Mouse (Mus musculus) liver, embryonic 14.5 days (tissue): Measurements from ENCODE around the gene Hist1h2bk. TPM values are rescaled to one million over a fixed set of nuclear protein-coding genes. Genes with fewer than 3 reads are reported as not detected.
A peak's percentile ranks its signal among the peaks of the same experiment; 100 is the strongest.

Experiments
- ATAC-seq: fragments of 200-750 bp; cut with Nextera tagmentation; 2 replicates; pipeline ENCODE4 v1.8.0; 2017; ENCODE audit warnings: moderate number of reproducible peaks, mild to moderate bottlenecking, moderate library complexity; ENCODE audit not compliant: insufficient read depth
- DNase-seq, 3 experiments: peaks; one replicate each; pipeline ENCODE4 v3.0.0-alpha.2; 2012 to 2013; ENCODE audit warnings: low read depth in 3 of 3, low spot score in 3 of 3
- H3K27ac ChIP-seq: fragments of 300-500 bp; sonication (generic); 2 replicates; pipeline ENCODE4 v1.5.1; 2014; ENCODE audit warnings: moderate library complexity, mild to moderate bottlenecking, control low read depth, inconsistent platforms
- H3K27me3 ChIP-seq: fragments of 300-500 bp; sonication (generic); 2 replicates; pipeline ENCODE4 v1.6.1; 2014; ENCODE audit warnings: mild to moderate bottlenecking, low read length, moderate library complexity; ENCODE audit not compliant: control insufficient read depth, insufficient read depth
- H3K36me3 ChIP-seq: fragments of 300-500 bp; sonication (generic); replicated peaks from 2 replicates; pipeline ENCODE4 v1.6.1; 2014; ENCODE audit warnings: low read depth; ENCODE audit not compliant: control insufficient read depth, insufficient read depth
- H3K4me1 ChIP-seq, 2 experiments: fragments of 200-500 bp in 1 of 2; fragments of 300-500 bp in 1 of 2; sonication (generic) in 1 of 2; replicated peaks; 2 replicates each; pipeline ENCODE4 v1.6.1; 2012 to 2014; ENCODE audit warnings: antibody characterized with exemption in 1 of 2, inconsistent platforms in 1 of 2, low read length in 1 of 2; ENCODE audit not compliant: control insufficient read depth in 2 of 2, insufficient read depth in 2 of 2
- H3K4me2 ChIP-seq: fragments of 300-500 bp; sonication (generic); 2 replicates; pipeline ENCODE4 v1.6.1; 2014; ENCODE audit warnings: low read depth, mild to moderate bottlenecking, control low read depth, moderate library complexity
- H3K4me3 ChIP-seq, 2 experiments: fragments of 200-500 bp in 1 of 2; fragments of 300-500 bp in 1 of 2; sonication (generic) in 1 of 2; 2 replicates each; pipeline ENCODE4 v1.5.1; 2012 to 2014; ENCODE audit warnings: low read depth in 2 of 2, low read length in 2 of 2, mild to moderate bottlenecking in 2 of 2, control low read depth in 1 of 2, inconsistent platforms in 1 of 2, moderate library complexity in 1 of 2; ENCODE audit not compliant: insufficient read depth in 1 of 2
- H3K9ac ChIP-seq: fragments of 300-500 bp; sonication (generic); replicated peaks from 2 replicates; pipeline ENCODE4 v1.6.1; 2014; ENCODE audit warnings: mild to moderate bottlenecking, control low read depth, moderate library complexity
- H3K9me3 ChIP-seq: fragments of 300-500 bp; sonication (generic); 2 replicates; pipeline ENCODE4 v1.6.1; 2016; ENCODE audit warnings: low read length, mixed read lengths; ENCODE audit not compliant: control insufficient read depth
- CTCF ChIP-seq: IDR thresholded peaks from 2 replicates; pipeline ENCODE4 v1.5.1; 2016; ENCODE audit warnings: antibody characterized with exemption, low read depth, control low read depth
- EP300 ChIP-seq: IDR thresholded peaks from 2 replicates; pipeline ENCODE4 v1.6.1; 2016; ENCODE audit warnings: antibody characterized with exemption, low read depth
- WGBS: fragments of 180-500 bp; shearing (Covaris S2); extraction: QIAGEN DNeasy Blood & Tissue Kit; methylation state at CpG from one replicate; pipeline ENCODE4 v1.1.7; 2014; ENCODE audit not compliant: insufficient replicate concordance; 5-methylcytosine and 5-hydroxymethylcytosine counted together
- polyA plus RNA-seq, 2 experiments: library from polyadenylated mRNA; depleted of rRNA in 1 of 2; stranded (reverse) in 1 of 2; unstranded in 1 of 2; fragments of >200 nt; fragmentation: Nextera tagmentation in 1 of 2; extraction: Ambion mirVana in 1 of 2; gene quantifications; 2 replicates each; pipeline versions ENCODE4 v1.2.1 to v1.2.3; 2012 to 2014

Gene Hist1h2bk
- polyA plus RNA-seq, 2 experiments, result 3.1 to 17.7 TPM

GRCm38 (mm10) chr13:22049041-22049440 is 13.4 kb downstream of the Hist1h2bk start:
- DNase-seq (no peak), ATAC-seq (no peak)
- Histone ChIP-seq H3K4me1 (peaks cover 11 to 28% of the 10 kb centered on the region in 2 experiments), H3K27ac (no peak overlapping the region), H3K4me3 (no peak overlapping the region), H3K27me3 (no peaks in the 10 kb centered on the region), H3K4me2 (peak overlapping the region; percentile 7; the same call in 1 of the 2 replicates), H3K9ac (no peak overlapping the region), H3K9me3 (no peaks in the 10 kb centered on the region), H3K36me3 (no peaks in the 10 kb centered on the region)
- 76% methylated on average over 2 of the region's 2 CpGs for WGBS
- TF ChIP-seq EP300 (no peak), CTCF (no peak)

- Histone ChIP-seq H3K36me3 (no peaks in the 10 kb centered on the region), H3K27me3 (no peaks in the 10 kb centered on the region), H3K4me2 (peak overlapping the region; percentile 84), H3K9me3 (no peaks in the 10 kb centered on the region), H3K4me1 (peaks cover 5 to 24% of the 10 kb centered on the region in 2 experiments; a peak in 3 of 4 replicates), H3K9ac (peak overlapping the region; percentile 69), H3K27ac (peak overlapping the region; percentile 19), H3K4me3 (peak overlapping the region; percentile 56 to 79)
- ATAC-seq, result no peak
- peak in 1 of 3 experiments; percentile 45 for DNase-seq
- TF ChIP-seq CTCF (no peak), EP300 (no peak)
- under 1% methylated on average over 14 of the region's 14 CpGs for WGBS
Observed at GRCm38 (mm10) chr13:22049737-22050440, 14.2 kb downstream of the Hist1h2bk start.

DNA sequence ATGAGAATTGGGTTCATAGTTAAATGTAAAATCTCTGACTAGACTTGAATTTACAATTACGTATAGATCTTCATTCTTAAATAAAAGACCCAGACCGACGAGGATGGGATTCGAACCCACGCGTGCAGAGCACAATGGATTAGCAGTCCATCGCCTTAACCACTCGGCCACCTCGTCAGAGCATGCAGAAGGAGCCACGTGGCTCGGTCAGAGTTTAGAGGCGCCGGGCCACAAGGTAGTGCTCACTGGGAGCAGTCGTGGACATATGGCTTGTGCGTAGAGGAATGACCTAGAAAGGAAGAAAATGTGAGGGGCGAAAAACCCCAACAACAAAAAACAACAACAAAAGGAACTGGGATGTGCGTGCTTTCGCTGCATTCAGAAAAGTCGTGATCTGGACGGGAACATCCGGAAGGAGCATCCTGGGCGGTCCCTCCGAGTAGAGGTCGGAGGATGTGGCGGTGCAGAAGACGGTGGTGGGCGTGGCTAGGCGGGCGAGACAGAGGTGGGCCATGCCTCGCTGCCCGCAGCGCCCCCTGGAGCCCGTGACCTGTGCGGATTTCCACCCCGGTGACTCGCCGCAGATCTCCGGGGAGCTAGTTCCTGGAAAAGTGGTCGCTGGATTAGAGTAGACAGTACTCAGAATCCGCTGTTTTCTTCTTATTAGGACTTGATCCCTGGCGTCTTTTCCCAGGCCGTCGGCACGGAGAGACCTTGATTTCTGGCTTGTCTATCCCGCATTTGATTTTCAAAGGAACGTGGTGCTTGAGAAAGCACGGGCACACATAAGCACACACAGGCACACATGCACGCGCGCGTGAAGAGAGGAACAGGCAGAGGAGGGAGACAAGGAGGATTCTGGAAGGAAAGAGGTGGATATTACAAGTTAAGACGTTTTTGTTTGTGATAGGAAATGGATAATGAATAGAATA is 15.2 kb downstream of the Hist1h2bk start:
- under 1% methylated on average over 52 of the region's 52 CpGs for WGBS
- no peaks in the 10 kb centered on the region for H3K27me3 ChIP-seq
- no peaks in the 10 kb centered on the region for H3K9me3 ChIP-seq
- DNase-seq (peak; percentile 80 to 85 (median 80)), ATAC-seq (peak; percentile 96)
- H3K27ac ChIP-seq, result peak overlapping the region; percentile 50
- H3K4me2 ChIP-seq, result peak overlapping the region; percentile 84
- H3K4me3 ChIP-seq, result peak overlapping the region; percentile 56 to 79
- H3K36me3 ChIP-seq, result no peaks in the 10 kb centered on the region
- H3K4me1 ChIP-seq, result peaks cover 4 to 16% of the 10 kb centered on the region in 2 experiments; a peak in 3 of 4 replicates
- H3K9ac ChIP-seq, result peak overlapping the region; percentile 69
- TF ChIP-seq CTCF, result peak; percentile 97
- no peak for TF ChIP-seq EP300

GRCm38 (mm10) chr13:22051523-22051859 is 15.8 kb downstream of the Hist1h2bk start:
- Histone ChIP-seq H3K4me1 (peaks cover 4 to 16% of the 10 kb centered on the region in 2 experiments; a peak in 3 of 4 replicates), H3K4me3 (peak overlapping the region; percentile 56 to 79), H3K36me3 (no peaks in the 10 kb centered on the region), H3K27me3 (no peaks in the 10 kb centered on the region; the same call in 1 of the 2 replicates), H3K9me3 (no peaks in the 10 kb centered on the region), H3K27ac (no peak overlapping the region; the same call in 1 of the 2 replicates), H3K9ac (peak overlapping the region; percentile 69), H3K4me2 (peak overlapping the region; percentile 84)
- TF ChIP-seq EP300, result no peak
- TF ChIP-seq CTCF, result no peak
- ATAC-seq (no peak), DNase-seq (no peak)
- 7% methylated on average over 5 of the region's 5 CpGs for WGBS
